Mouse (Mus musculus): ENCODE data around the gene Tent2. TPM values are rescaled to one million over a fixed set of nuclear protein-coding genes. Genes with fewer than 3 reads are reported as not detected.

The Tent2 gene
- polyA plus RNA-seq (2017; shearing (Covaris generic)), result 67.6 TPM

DNA sequence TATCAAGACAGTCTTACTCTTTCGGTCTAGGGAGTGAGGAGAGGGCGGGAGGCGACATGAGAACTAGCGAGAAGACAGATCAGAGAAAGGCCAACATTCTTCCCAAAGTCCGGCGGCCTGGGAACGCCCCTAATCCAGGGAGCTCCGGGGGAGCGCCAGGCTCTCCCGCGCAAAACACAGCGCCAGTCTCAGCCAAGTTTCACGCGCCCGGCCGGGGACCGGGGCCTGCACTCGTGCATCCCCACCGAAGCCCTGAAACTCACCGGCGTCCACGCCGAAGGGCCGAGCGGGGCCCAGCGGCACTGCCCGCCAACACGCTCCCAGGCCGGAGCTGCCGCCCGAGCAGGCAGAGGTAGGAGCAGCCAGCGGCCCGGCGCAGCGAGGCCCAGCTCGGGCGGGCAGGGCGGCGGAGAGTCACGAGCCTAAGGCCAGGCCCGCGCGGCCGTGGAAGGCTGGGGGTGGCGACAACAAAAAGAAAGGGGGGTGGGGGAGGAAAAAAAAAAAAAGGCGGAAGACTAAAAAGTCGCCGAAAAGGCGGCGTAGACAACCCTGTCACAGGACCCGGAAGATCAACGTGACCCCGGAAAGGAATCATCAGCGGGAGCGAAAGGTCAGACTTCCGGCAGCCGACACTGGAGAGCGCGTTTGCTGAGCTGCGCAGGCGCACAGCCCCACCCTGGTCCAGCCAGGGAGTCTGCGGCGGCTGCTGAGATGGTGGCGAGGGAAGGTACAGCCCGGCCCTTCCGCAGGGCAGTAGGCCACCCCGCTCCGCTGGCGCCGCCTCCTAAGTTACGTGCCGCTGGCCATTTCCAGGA is at the start of gene Tent2:
Tent2 (minus strand) TSS at position 555 of the 815 bp plus-strand sequence.

DNA sequence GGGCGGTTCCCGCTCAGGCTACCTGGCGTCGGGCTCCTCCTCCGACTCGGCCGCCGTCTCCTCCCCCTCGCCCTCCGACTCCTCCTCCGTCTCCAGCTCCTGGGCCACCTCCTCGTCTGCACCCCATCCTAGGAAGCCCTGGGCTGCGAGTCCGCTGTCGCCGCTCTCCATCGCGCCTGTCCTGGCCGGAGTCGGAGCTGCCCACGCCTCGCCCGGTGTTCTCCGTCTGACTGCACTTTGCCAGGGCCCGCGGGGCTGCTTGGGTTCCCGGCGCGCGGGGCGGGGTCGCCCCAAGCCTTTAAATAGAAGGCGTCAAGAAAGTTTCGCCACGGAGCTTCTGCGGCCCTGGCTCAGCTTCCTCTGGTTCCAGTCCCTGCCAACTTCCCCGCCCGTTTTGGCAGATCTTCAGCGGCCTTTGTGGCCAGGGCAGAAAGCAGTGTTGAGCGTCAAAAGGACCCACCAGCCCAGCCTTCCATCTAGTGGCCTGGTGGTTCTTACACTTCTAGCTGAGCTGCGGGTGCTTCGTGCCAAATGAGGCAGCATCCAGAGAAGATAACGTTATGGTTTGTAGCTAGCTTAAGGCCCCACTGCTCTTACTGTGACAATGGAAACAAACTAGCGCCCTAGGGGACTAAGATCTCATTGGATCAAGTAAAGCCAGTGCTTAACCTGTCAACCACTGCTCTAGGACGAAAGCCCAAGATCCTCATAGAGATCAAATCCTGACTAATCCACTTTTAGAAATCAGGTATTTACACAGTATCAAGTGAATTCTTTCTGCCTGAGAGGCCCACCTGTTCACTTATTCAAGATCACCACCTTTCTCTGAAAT is 47.6 kb downstream of the Tent2 start, which contains the start of gene Cmya5:
Cmya5 (minus strand) TSS at position 389 of the 832 bp plus-strand sequence.

Other genes with a start within 250 kb of the Tent2 start
- 0.83 TPM for gene Cmya5, start 47.7 kb downstream of the Tent2 start, polyA plus RNA-seq (2017; shearing (Covaris generic))
- 9.6 TPM for gene Homer1, start 107.2 kb upstream of the Tent2 start, polyA plus RNA-seq (2017; shearing (Covaris generic))